Mouse (Mus musculus): ENCODE results near the gene B3gnt3. TPM values are rescaled to one million over a fixed set of nuclear protein-coding genes. Genes with fewer than 3 reads are reported as not detected.
"Not testable (repeated sequence)": the region's sequence is repeated elsewhere in the genome, so short reads cannot be mapped to it uniquely, and the experiment has no call there.

B3gnt3 gene
- 25.0 and 31.3 TPM in 2 replicates for polyA plus RNA-seq (2012; rRNA removed)

- peak within 1 kb of the TSS; percentile 53 for H3K4me3 ChIP-seq (replicated peaks; ENCODE audit: extremely low read depth, low read depth, low read length)
- DNase-seq, result no peak
- H3K4me1 ChIP-seq (ENCODE audit: control insufficient read depth, insufficient read depth, low read length), result no peaks in the 10 kb centered on the region; the same call in 1 of the 2 replicates
- 9% methylated on average over 31 of the region's 34 CpGs for WGBS
- TF ChIP-seq POLR2A (IDR thresholded peaks at IDR 0.05; ENCODE audit: borderline replicate concordance, extremely low read depth, low read depth, low read length) (peak; percentile 20; the same call in 1 of the 2 replicates), CTCF (IDR thresholded peaks at IDR 0.05; ENCODE audit: insufficient read depth, low read length) (no peak)
These were observed at the start of gene B3gnt3 for GRCm38 (mm10) chr8:71701414-71702086. TSS of gene B3gnt3 (minus strand) at chr8:71701789.

- not testable (repeated sequence) for DNase-seq; H3K4me1 ChIP-seq (ENCODE audit: control insufficient read depth, insufficient read depth, low read length)
- WGBS, result 80% methylated on average over 6 of the region's 6 CpGs
These were observed 47.9 kb upstream of the B3gnt3 start for GRCm38 (mm10) chr8:71749321-71750075.

GRCm38 (mm10) chr8:71747082-71747481 lies 45.5 kb upstream of the B3gnt3 start:
- H3K4me1 ChIP-seq (ENCODE audit: control insufficient read depth, insufficient read depth, low read length); DNase-seq; H3K4me3 ChIP-seq (replicated peaks; ENCODE audit: extremely low read depth, low read depth, low read length): not testable (repeated sequence)

More at GRCm38 (mm10) chr8:71749321-71750075, 47.9 kb upstream of the B3gnt3 start:
- H3K4me3 ChIP-seq (replicated peaks; ENCODE audit: extremely low read depth, low read depth, low read length), result not testable (repeated sequence)

- DNase-seq, result no peak
- TF ChIP-seq POLR2A (IDR thresholded peaks at IDR 0.05; ENCODE audit: borderline replicate concordance, extremely low read depth, low read depth, low read length) (no peak), CTCF (IDR thresholded peaks at IDR 0.05; ENCODE audit: insufficient read depth, low read length) (no peak)
- 76% methylated on average over 1 of the region's 1 CpGs for WGBS
- Histone ChIP-seq H3K4me3 (replicated peaks; ENCODE audit: extremely low read depth, low read depth, low read length) (no peak overlapping the region), H3K4me1 (ENCODE audit: control insufficient read depth, insufficient read depth, low read length) (no peaks in the 10 kb centered on the region)
These were observed 43.7 kb upstream of the B3gnt3 start for GRCm38 (mm10) chr8:71745322-71745721.

- no peaks in the 10 kb centered on the region for H3K4me1 ChIP-seq (ENCODE audit: control insufficient read depth, insufficient read depth, low read length)
- DNase-seq, result no peak
- 62% methylated on average over 2 of the region's 2 CpGs for WGBS
- no peak for TF ChIP-seq CTCF (IDR thresholded peaks at IDR 0.05; ENCODE audit: insufficient read depth, low read length)
- TF ChIP-seq POLR2A (IDR thresholded peaks at IDR 0.05; ENCODE audit: borderline replicate concordance, extremely low read depth, low read depth, low read length), result no peak
- no peak overlapping the region for H3K4me3 ChIP-seq (replicated peaks; ENCODE audit: extremely low read depth, low read depth, low read length)
These were observed 41.2 kb upstream of the B3gnt3 start for GRCm38 (mm10) chr8:71742783-71743182.

GRCm38 (mm10) chr8:71741687-71742114 lies 40.1 kb upstream of the B3gnt3 start:
- Histone ChIP-seq H3K4me3 (replicated peaks; ENCODE audit: extremely low read depth, low read depth, low read length) (no peak overlapping the region), H3K4me1 (ENCODE audit: control insufficient read depth, insufficient read depth, low read length) (no peaks in the 10 kb centered on the region)
- DNase-seq, result peak; percentile 32
- WGBS, result 12% methylated on average over 19 of the region's 19 CpGs
- TF ChIP-seq POLR2A (IDR thresholded peaks at IDR 0.05; ENCODE audit: borderline replicate concordance, extremely low read depth, low read depth, low read length) (no peak), CTCF (IDR thresholded peaks at IDR 0.05; ENCODE audit: insufficient read depth, low read length) (no peak)

GRCm38 (mm10) chr8:71741226-71741625 lies 39.6 kb upstream of the B3gnt3 start:
- Histone ChIP-seq H3K4me1 (ENCODE audit: control insufficient read depth, insufficient read depth, low read length) (no peaks in the 10 kb centered on the region), H3K4me3 (replicated peaks; ENCODE audit: extremely low read depth, low read depth, low read length) (no peak overlapping the region)
- TF ChIP-seq POLR2A (IDR thresholded peaks at IDR 0.05; ENCODE audit: borderline replicate concordance, extremely low read depth, low read depth, low read length) (no peak), CTCF (IDR thresholded peaks at IDR 0.05; ENCODE audit: insufficient read depth, low read length) (no peak)
- WGBS, result 38% methylated on average over 3 of the region's 3 CpGs
- no peak for DNase-seq

GRCm38 (mm10) chr8:71738316-71738715 lies 36.7 kb upstream of the B3gnt3 start:
- DNase-seq; H3K4me3 ChIP-seq (replicated peaks; ENCODE audit: extremely low read depth, low read depth, low read length); H3K4me1 ChIP-seq (ENCODE audit: control insufficient read depth, insufficient read depth, low read length): not testable (repeated sequence)

- peak; percentile 37 for DNase-seq
- 60% methylated on average over 3 of the region's 3 CpGs for WGBS
- peak; percentile 60 for TF ChIP-seq CTCF (IDR thresholded peaks at IDR 0.05; ENCODE audit: insufficient read depth, low read length)
- TF ChIP-seq POLR2A (IDR thresholded peaks at IDR 0.05; ENCODE audit: borderline replicate concordance, extremely low read depth, low read depth, low read length), result no peak
- peaks cover 3% of the 10 kb centered on the region for H3K4me1 ChIP-seq (ENCODE audit: control insufficient read depth, insufficient read depth, low read length)
- H3K4me3 ChIP-seq (replicated peaks; ENCODE audit: extremely low read depth, low read depth, low read length), result no peak overlapping the region
These were observed 30.2 kb upstream of the B3gnt3 start for GRCm38 (mm10) chr8:71731652-71732230.
